Mouse (Mus musculus) testis, adult 2 months (tissue): ENCODE measurements at regions not wholly inside any gene's neighbourhood (a gene's known extent, or its start where the extent isn't known, plus 50 kb on each side); places are given as distances from the start of the nearest gene placed in this dataset.
A peak's percentile ranks its signal among the peaks of the same experiment; 100 is the strongest.

Experiments used
- H3K27ac ChIP-seq: fragments of 200-500 bp; 2 replicates; pipeline ENCODE4 v1.5.1; 2012; ENCODE audit warnings: low read depth, low read length; ENCODE audit not compliant: control insufficient read depth, insufficient read depth
- H3K27me3 ChIP-seq: fragments of 200-500 bp; 2 replicates; pipeline ENCODE4 v1.6.1; 2012; ENCODE audit warnings: mild to moderate bottlenecking, low read length, moderate library complexity; ENCODE audit not compliant: control insufficient read depth, insufficient read depth
- H3K36me3 ChIP-seq: fragments of 200-500 bp; 2 replicates; pipeline ENCODE4 v1.6.1; 2012; ENCODE audit warnings: mild to moderate bottlenecking, low read length; ENCODE audit not compliant: control insufficient read depth, insufficient read depth
- H3K4me1 ChIP-seq: fragments of 200-500 bp; 2 replicates; pipeline ENCODE4 v1.6.1; 2012; ENCODE audit warnings: low read length; ENCODE audit not compliant: control insufficient read depth, insufficient read depth
- H3K4me3 ChIP-seq: fragments of 200-500 bp; 2 replicates; pipeline ENCODE4 v1.5.1; 2012; ENCODE audit warnings: low read depth, mild to moderate bottlenecking, low read length, moderate library complexity, mixed read lengths; ENCODE audit not compliant: control insufficient read depth
- CTCF ChIP-seq: fragments of 200-500 bp; IDR thresholded peaks from 2 replicates; pipeline ENCODE4 v1.5.1; 2012; ENCODE audit warnings: low read depth, mild to moderate bottlenecking, inconsistent platforms, low read length, moderate library complexity; ENCODE audit not compliant: control insufficient read depth, insufficient read depth, insufficient replicate concordance
- POLR2A ChIP-seq: fragments of 200-500 bp; IDR thresholded peaks from 2 replicates; pipeline ENCODE4 v1.6.1; 2012; ENCODE audit warnings: low read depth, mild to moderate bottlenecking, inconsistent platforms, low read length, moderate library complexity; ENCODE audit not compliant: control insufficient read depth

- Histone ChIP-seq H3K27ac (no peak overlapping the region), H3K4me1 (no peaks in the 10 kb centered on the region), H3K4me3 (no peak overlapping the region), H3K36me3 (no peaks in the 10 kb centered on the region), H3K27me3 (no peaks in the 10 kb centered on the region)
- TF ChIP-seq CTCF (no peak), POLR2A (no peak)
Observed at GRCm38 (mm10) chr1:166735545-166735944, 53.9 kb upstream of the Fmo9 start.

- Histone ChIP-seq H3K36me3 (no peaks in the 10 kb centered on the region), H3K27ac (no peak overlapping the region), H3K27me3 (no peaks in the 10 kb centered on the region), H3K4me3 (no peak overlapping the region), H3K4me1 (no peaks in the 10 kb centered on the region)
- peak; percentile 25; the same call in 1 of the 2 replicates for TF ChIP-seq CTCF
- no peak for TF ChIP-seq POLR2A
Observed at GRCm38 (mm10) chr1:166738029-166738428, 56.4 kb upstream of the Fmo9 start.

GRCm38 (mm10) chr1:166750236-166750635, 68.6 kb upstream of the Fmo9 start:
- TF ChIP-seq CTCF, result no peak
- TF ChIP-seq POLR2A, result no peak
- H3K4me1 ChIP-seq, result no peaks in the 10 kb centered on the region
- H3K36me3 ChIP-seq, result no peaks in the 10 kb centered on the region
- H3K27ac ChIP-seq, result no peak overlapping the region
- no peak overlapping the region for H3K4me3 ChIP-seq
- no peaks in the 10 kb centered on the region for H3K27me3 ChIP-seq

- Histone ChIP-seq H3K4me3 (no peak overlapping the region), H3K27ac (no peak overlapping the region), H3K4me1 (no peaks in the 10 kb centered on the region), H3K36me3 (no peaks in the 10 kb centered on the region), H3K27me3 (no peaks in the 10 kb centered on the region)
- TF ChIP-seq POLR2A, result no peak
- no peak for TF ChIP-seq CTCF
Observed at GRCm38 (mm10) chr1:166750777-166751176, 69.1 kb upstream of the Fmo9 start.

- TF ChIP-seq POLR2A (no peak), CTCF (no peak)
- no peak overlapping the region for H3K4me3 ChIP-seq
- no peaks in the 10 kb centered on the region for H3K27me3 ChIP-seq
- H3K36me3 ChIP-seq, result no peaks in the 10 kb centered on the region
- no peak overlapping the region for H3K27ac ChIP-seq
- H3K4me1 ChIP-seq, result no peaks in the 10 kb centered on the region
Observed at GRCm38 (mm10) chr1:166751436-166751835, 69.8 kb upstream of the Fmo9 start.

- Histone ChIP-seq H3K27me3 (no peaks in the 10 kb centered on the region), H3K36me3 (no peaks in the 10 kb centered on the region), H3K4me1 (no peaks in the 10 kb centered on the region), H3K4me3 (no peak overlapping the region), H3K27ac (no peak overlapping the region)
- TF ChIP-seq CTCF (no peak), POLR2A (no peak)
Observed at GRCm38 (mm10) chr1:166752990-166753709, 71.5 kb upstream of the Fmo9 start.

- TF ChIP-seq POLR2A, result no peak
- no peak for TF ChIP-seq CTCF
- H3K27ac ChIP-seq, result no peak overlapping the region
- H3K4me3 ChIP-seq, result no peak overlapping the region
- no peaks in the 10 kb centered on the region for H3K27me3 ChIP-seq
- no peaks in the 10 kb centered on the region for H3K36me3 ChIP-seq
- H3K4me1 ChIP-seq, result no peaks in the 10 kb centered on the region
Observed at GRCm38 (mm10) chr1:166758987-166759386, 77.3 kb upstream of the Fmo9 start.
